Mouse (Mus musculus): ENCODE measurements around the gene Ccdc9b.

Ccdc9b gene

GRCm38 (mm10) chr2:118775846-118776245, 13.4 kb upstream of the Ccdc9b start:
- no peak for DNase-seq

DNA sequence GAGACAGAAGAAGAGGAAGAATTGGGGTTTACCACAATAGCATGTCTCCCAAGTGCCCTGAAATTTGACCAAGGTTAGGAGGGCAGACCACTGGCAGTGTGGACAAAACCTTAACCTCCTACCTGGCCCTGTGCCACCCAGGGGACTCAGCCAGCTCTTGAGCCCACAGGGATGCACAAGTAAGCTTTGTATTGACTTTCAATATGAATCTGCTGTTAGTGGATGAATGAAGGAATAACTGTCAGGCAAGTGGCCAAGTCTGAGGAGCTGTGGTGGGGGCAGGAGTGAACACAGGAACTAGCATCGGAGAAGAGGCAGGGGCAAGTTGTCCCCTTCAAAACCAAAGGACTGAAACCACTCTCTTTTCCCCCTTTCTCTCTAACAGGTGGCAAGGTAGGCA, 12.9 kb upstream of the Ccdc9b start:
- DNase-seq: no peak

GRCm38 (mm10) chr2:118774536-118774935, 12.1 kb upstream of the Ccdc9b start:
- DNase-seq: no peak

GRCm38 (mm10) chr2:118772158-118772874, 9.9 kb upstream of the Ccdc9b start, which contains the start of gene Phgr1:
TSS of gene Phgr1 (plus strand) at chr2:118772769.
- DNase-seq: no peak

GRCm38 (mm10) chr2:118766041-118767033, 3.9 kb upstream of the Ccdc9b start:
- no peak for DNase-seq

- no peak for DNase-seq
Observed at GRCm38 (mm10) chr2:118764875-118765274, 2.4 kb upstream of the Ccdc9b start.

GRCm38 (mm10) chr2:118764094-118764831, 1.8 kb upstream of the Ccdc9b start:
- DNase-seq: peak; percentile 59

- peak; percentile 37 for DNase-seq
Observed at GRCm38 (mm10) chr2:118763469-118763868, 1.0 kb upstream of the Ccdc9b start.

- no peak for DNase-seq
Observed at GRCm38 (mm10) chr2:118762784-118763148, 305 bp upstream of the Ccdc9b start.

DNA sequence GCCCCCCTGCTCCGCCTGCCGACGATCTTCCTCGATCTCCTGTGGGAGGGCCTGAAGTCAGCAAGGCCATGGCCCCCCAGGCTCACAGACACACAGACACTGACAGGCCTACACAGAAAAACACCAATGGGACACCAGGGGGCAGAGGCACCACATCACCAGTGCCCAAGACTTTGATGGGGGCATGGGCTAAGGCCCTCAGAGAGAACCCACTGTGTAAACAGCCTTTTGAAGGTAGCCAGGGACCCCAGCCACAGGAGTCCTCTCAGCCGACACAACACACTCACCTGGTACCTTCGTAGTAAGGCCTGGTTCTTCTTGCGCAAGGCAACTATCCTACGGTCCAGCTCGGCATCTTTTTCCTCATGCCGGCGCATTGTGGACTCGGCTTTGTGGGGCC, 1.1 kb downstream of the Ccdc9b start:
- DNase-seq: no peak

- DNase-seq: no peak
Observed at GRCm38 (mm10) chr2:118760311-118761025, 2.0 kb downstream of the Ccdc9b start.

GRCm38 (mm10) chr2:118759828-118760227, 2.6 kb downstream of the Ccdc9b start:
- DNase-seq: peak; percentile 50

- DNase-seq: no peak
Observed at GRCm38 (mm10) chr2:118756103-118756502, 6.4 kb downstream of the Ccdc9b start.

DNA sequence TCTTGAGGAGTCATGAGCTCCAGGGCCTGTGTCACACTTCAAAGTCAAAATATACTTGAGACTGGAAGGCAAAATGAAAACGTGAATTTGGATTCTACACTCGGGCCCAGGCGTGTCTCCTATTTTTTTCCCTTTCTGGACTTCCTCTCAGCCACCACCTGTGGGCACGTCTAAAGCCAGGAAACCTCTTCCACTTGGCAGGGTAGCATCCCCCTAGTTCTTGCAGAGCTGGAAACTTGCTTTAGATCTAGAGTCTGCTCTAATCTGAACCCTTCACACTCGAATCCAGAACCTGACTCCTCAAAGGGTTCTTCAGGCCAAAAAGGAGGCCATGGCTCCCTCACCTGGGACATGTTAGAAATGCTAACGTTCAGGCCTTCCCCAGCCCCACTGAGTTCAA, 7.1 kb downstream of the Ccdc9b start:
- no peak for DNase-seq

DNA sequence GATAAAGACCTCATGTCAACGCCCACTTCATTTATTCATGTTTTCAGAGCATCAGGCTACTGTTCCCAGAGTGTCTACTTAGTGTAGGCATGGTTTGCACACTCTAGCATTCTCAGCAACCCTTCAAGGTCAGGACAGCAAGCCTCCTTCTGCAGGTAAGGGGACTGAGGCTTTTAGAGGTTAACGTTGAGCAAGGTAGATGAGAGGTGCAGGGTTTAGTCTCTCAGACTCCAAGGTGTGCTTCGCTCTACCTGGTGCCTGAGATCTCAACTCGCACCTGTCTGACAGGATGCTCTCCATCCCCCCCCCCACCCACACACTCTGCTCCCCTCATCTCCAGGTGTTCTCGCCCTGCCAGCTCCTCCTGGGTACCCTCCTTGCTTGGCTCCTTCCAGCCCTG, 8.3 kb downstream of the Ccdc9b start:
- DNase-seq: no peak

DNA sequence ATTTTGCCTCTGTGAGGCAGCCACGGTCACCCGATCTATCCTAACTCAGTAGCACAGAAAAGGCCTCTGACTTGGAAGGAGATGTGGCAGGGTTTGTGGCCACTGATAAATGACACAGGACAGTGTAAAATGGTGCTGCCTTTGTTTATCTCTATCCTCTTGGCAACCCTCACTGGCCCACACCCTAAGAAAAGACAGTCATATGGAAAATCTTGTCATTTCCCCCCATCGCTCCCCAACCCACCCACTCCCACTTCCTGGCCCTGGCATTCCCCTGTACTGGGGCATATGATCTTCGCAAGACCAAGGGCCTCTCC, 9.7 kb downstream of the Ccdc9b start:
- DNase-seq: no peak

DNA sequence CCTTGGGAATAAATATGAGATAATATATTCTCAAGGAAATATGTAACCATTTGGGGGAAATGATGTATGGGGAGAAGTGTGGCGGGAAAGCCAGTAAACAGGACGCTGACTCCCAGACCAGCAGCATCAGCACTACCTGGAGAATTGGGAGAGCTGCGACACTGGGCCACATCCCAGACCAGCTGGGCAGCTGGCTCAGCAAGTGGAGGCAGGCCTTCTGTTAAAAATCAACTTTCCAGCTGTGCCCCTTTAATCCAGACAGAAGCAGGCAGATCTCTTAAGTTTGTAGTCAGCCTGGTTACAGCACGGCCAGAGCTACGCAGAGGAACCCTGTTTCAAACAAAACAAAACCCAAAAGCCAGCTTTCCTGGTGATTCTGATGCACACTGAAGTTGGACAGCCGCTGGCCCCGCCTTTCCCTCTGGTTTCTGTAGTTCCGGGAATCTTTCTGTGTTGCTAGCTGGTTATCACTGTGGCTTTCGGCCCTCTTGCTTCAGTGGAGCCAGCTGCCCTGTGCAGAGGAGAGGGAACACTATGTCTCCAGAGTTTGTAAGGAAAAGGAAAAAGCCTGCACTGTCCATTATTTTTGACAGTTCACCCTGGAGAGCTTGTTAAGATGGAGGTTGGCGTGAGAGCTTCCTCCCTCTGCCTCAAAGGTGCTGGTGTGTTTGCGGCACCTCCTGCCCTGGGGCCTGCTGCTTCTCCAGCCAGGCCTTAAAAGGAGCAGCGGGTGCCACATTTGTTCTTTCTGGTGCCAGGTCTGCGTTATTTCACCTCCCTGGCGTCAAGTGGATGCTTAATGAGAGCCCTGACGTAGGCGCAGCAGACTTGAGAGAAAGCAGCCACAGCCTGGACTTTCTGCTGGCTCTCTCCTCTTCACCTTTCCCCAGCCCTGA, 10.3 kb downstream of the Ccdc9b start:
- peak; percentile 31 for DNase-seq

GRCm38 (mm10) chr2:118750476-118750875, 12.0 kb downstream of the Ccdc9b start:
- DNase-seq: no peak

- DNase-seq: no peak
Observed at GRCm38 (mm10) chr2:118749341-118749884, 13.0 kb downstream of the Ccdc9b start.

- DNase-seq: peak; percentile 33
Observed at GRCm38 (mm10) chr2:118747301-118747960, 15.0 kb downstream of the Ccdc9b start.
